Mouse (Mus musculus): ENCODE results near the gene Srpx2. TPM values are rescaled to one million over a fixed set of nuclear protein-coding genes. Genes with fewer than 3 reads are reported as not detected.

Srpx2 gene
- polyA plus RNA-seq, 1 experiment from 2014 or later: 5.1 TPM

DNA sequence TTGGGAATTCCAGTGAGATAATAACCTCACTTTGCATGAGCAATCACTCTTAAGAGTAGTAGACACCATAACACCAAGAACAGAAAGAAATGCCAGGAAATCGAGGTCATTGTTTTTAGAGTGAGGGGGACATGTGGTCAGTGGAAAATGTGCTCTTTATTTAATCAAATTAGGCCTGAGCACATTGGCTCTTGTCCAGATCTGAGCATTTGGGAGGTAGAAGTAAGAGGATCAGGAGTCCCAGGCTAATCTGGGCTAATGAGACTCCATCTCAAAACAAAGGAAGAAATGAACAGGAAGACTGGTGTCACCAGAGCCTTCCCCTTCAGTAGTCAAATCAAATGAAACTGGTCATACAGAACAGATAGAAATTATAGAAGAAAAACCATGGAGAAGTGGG lies 31.3 kb downstream of the Srpx2 start:
- Histone ChIP-seq H3K4me1 (replicated peaks; ENCODE audit: control insufficient read depth, insufficient read depth, low read length) (no peaks in the 10 kb centered on the region), H3K4me2 (replicated peaks; ENCODE audit: low read depth) (no peak overlapping the region), H3K9ac (ENCODE audit: low read depth, low read length) (no peak overlapping the region), H3K27ac (ENCODE audit: low read depth, low read length) (no peak overlapping the region), H3K27me3 (replicated peaks; ENCODE audit: control insufficient read depth, insufficient read depth, low read length) (no peaks in the 10 kb centered on the region), H3K36me3 (ENCODE audit: control insufficient read depth, insufficient read depth) (no peaks in the 10 kb centered on the region), H3K9me3 (ENCODE audit: control insufficient read depth) (no peaks in the 10 kb centered on the region), H3K4me3 (ENCODE audit: low read depth, low read length) (no peak overlapping the region)
- TF ChIP-seq CTCF (IDR thresholded peaks at IDR 0.05; ENCODE audit: low read depth): no peak
- WGBS: 64% methylated on average over 1 of the region's 1 CpGs
- no peak for ATAC-seq

DNA sequence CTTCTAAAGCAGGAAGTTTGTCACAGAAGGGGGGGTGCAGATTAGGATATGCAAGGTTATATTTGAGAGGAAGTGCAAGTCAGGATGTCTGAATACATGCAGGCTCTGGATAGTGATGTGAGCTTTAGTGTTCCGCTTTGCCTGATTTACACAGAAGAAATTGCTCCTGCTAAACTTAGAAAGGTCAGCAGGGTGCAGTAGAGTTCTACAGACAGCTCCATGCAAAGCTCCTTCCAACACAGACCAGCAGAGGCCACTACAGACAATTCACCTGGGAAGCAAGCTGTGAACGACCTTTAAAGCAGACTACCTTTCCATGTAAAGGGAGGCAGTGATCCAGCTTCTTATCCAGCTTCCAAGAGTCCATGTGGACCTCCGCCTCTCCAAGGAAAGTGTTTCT lies 39.2 kb downstream of the Srpx2 start:
- WGBS: 38% methylated on average over 3 of the region's 3 CpGs
- peak; percentile 95 for TF ChIP-seq CTCF (IDR thresholded peaks at IDR 0.05; ENCODE audit: low read depth)

GRCm38 (mm10) chrX:133954661-133955060 lies 46.4 kb downstream of the Srpx2 start:
- WGBS: 60% methylated on average over 7 of the region's 7 CpGs
- H3K4me1 ChIP-seq (replicated peaks; ENCODE audit: control insufficient read depth, insufficient read depth, low read length): no peaks in the 10 kb centered on the region
- no peak overlapping the region for H3K27ac ChIP-seq (ENCODE audit: low read depth, low read length)
- no peak for ATAC-seq
- no peaks in the 10 kb centered on the region for H3K36me3 ChIP-seq (ENCODE audit: control insufficient read depth, insufficient read depth)
- H3K9ac ChIP-seq (ENCODE audit: low read depth, low read length): no peak overlapping the region
- no peaks in the 10 kb centered on the region for H3K9me3 ChIP-seq (ENCODE audit: control insufficient read depth)
- no peaks in the 10 kb centered on the region for H3K27me3 ChIP-seq (replicated peaks; ENCODE audit: control insufficient read depth, insufficient read depth, low read length)
- H3K4me3 ChIP-seq (ENCODE audit: low read depth, low read length): no peak overlapping the region
- no peak for TF ChIP-seq CTCF (IDR thresholded peaks at IDR 0.05; ENCODE audit: low read depth)
- no peak overlapping the region for H3K4me2 ChIP-seq (replicated peaks; ENCODE audit: low read depth)

More for the DNA sequence above, 39.2 kb downstream of the Srpx2 start:
- ATAC-seq: no peak
- Histone ChIP-seq H3K27ac (ENCODE audit: low read depth, low read length) (no peak overlapping the region), H3K27me3 (replicated peaks; ENCODE audit: control insufficient read depth, insufficient read depth, low read length) (no peaks in the 10 kb centered on the region), H3K4me1 (replicated peaks; ENCODE audit: control insufficient read depth, insufficient read depth, low read length) (no peaks in the 10 kb centered on the region), H3K4me2 (replicated peaks; ENCODE audit: low read depth) (no peak overlapping the region), H3K4me3 (ENCODE audit: low read depth, low read length) (no peak overlapping the region), H3K9me3 (ENCODE audit: control insufficient read depth) (no peaks in the 10 kb centered on the region), H3K36me3 (ENCODE audit: control insufficient read depth, insufficient read depth) (no peaks in the 10 kb centered on the region), H3K9ac (ENCODE audit: low read depth, low read length) (no peak overlapping the region)

DNA sequence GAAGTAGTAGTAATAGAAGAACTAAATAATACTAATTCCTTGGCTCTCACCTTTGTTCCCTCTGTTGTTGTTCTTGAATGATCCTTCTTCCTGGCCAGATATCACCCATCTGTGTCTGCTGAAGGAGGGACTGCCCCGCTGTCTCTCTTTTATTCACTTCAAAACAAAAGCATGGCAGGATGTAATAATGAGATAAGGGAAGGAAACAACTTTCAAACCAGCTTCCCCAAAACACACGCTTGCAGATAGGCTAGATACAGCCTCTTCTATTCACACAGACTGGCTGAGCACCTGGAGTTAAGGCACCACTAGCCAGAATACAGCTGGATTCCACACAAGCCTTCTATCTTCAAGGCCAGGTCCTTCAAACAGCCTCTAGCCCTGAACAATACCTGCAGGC lies 52.4 kb downstream of the Srpx2 start:
- Histone ChIP-seq H3K27ac (ENCODE audit: low read depth, low read length) (no peak overlapping the region), H3K4me1 (replicated peaks; ENCODE audit: control insufficient read depth, insufficient read depth, low read length) (no peaks in the 10 kb centered on the region), H3K4me3 (ENCODE audit: low read depth, low read length) (no peak overlapping the region), H3K9me3 (ENCODE audit: control insufficient read depth) (no peaks in the 10 kb centered on the region), H3K36me3 (ENCODE audit: control insufficient read depth, insufficient read depth) (no peaks in the 10 kb centered on the region), H3K9ac (ENCODE audit: low read depth, low read length) (no peak overlapping the region), H3K4me2 (replicated peaks; ENCODE audit: low read depth) (no peak overlapping the region), H3K27me3 (replicated peaks; ENCODE audit: control insufficient read depth, insufficient read depth, low read length) (no peaks in the 10 kb centered on the region)
- no peak for ATAC-seq
- 53% methylated on average over 2 of the region's 2 CpGs for WGBS
- TF ChIP-seq CTCF (IDR thresholded peaks at IDR 0.05; ENCODE audit: low read depth): no peak

DNA sequence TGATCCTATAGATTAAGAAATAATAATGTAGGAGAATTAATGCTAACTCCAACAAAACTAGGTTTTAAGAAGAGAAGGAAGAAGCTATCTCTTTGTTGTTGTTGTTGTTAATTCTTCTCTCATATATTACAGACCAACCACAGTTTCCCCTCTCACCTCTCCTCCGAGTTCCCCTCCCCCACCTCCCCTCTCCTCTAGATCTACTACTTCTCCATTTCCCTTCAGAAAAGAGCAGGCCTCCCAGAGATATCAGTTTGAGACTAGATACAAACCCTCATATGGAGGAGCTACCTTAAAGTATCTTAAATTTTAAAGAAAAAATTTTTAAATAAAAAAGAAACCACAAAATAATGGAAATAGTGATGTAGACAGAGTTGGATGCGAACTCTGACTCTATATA lies 56.4 kb downstream of the Srpx2 start:
- H3K27ac ChIP-seq (ENCODE audit: low read depth, low read length): no peak overlapping the region
- H3K27me3 ChIP-seq (replicated peaks; ENCODE audit: control insufficient read depth, insufficient read depth, low read length): no peaks in the 10 kb centered on the region
- no peak for ATAC-seq
- no peak overlapping the region for H3K4me3 ChIP-seq (ENCODE audit: low read depth, low read length)
- H3K9ac ChIP-seq (ENCODE audit: low read depth, low read length): no peak overlapping the region
- no peaks in the 10 kb centered on the region for H3K36me3 ChIP-seq (ENCODE audit: control insufficient read depth, insufficient read depth)
- no peak for TF ChIP-seq CTCF (IDR thresholded peaks at IDR 0.05; ENCODE audit: low read depth)
- no peak overlapping the region for H3K4me2 ChIP-seq (replicated peaks; ENCODE audit: low read depth)
- WGBS: 87% methylated on average over 2 of the region's 2 CpGs
- no peaks in the 10 kb centered on the region for H3K9me3 ChIP-seq (ENCODE audit: control insufficient read depth)
- H3K4me1 ChIP-seq (replicated peaks; ENCODE audit: control insufficient read depth, insufficient read depth, low read length): no peaks in the 10 kb centered on the region

GRCm38 (mm10) chrX:133981231-133982002 lies 73.2 kb downstream of the Srpx2 start, which contains the start of gene Sytl4:
Gene Sytl4 (minus strand): TSS chrX:133981812.
- Histone ChIP-seq H3K27me3 (replicated peaks; ENCODE audit: control insufficient read depth, insufficient read depth, low read length) (no peaks in the 10 kb centered on the region), H3K9me3 (ENCODE audit: control insufficient read depth) (no peaks in the 10 kb centered on the region), H3K9ac (ENCODE audit: low read depth, low read length) (peak within 1 kb of the TSS; percentile 7; the same call in 1 of the 2 replicates), H3K4me2 (replicated peaks; ENCODE audit: low read depth) (peak within 1 kb of the TSS; percentile 75), H3K27ac (ENCODE audit: low read depth, low read length) (no peak within 1 kb of the TSS), H3K36me3 (ENCODE audit: control insufficient read depth, insufficient read depth) (no peaks in the 10 kb centered on the region), H3K4me1 (replicated peaks; ENCODE audit: control insufficient read depth, insufficient read depth, low read length) (no peaks in the 10 kb centered on the region), H3K4me3 (ENCODE audit: low read depth, low read length) (peak within 1 kb of the TSS; percentile 49)
- TF ChIP-seq CTCF (IDR thresholded peaks at IDR 0.05; ENCODE audit: low read depth): no peak
- 0 out of 2 replicates have a peak, but pooled peaks have one; percentile 47 for ATAC-seq
- 21% methylated on average over 29 of the region's 29 CpGs for WGBS

Other genes with a start within 250 kb of the Srpx2 start
- gene Pcdh19, start 219.4 kb upstream of the Srpx2 start, polyA plus RNA-seq (2015; fragmentation: Nextera tagmentation; extraction: Ambion mirVana): 1.3 and 1.7 TPM in 2 replicates
- 0.10 and 0.14 TPM in 2 replicates for gene Tnmd, start 57.4 kb upstream of the Srpx2 start, polyA plus RNA-seq (2015; fragmentation: Nextera tagmentation; extraction: Ambion mirVana)
- gene Tspan6, start 10.0 kb upstream of the Srpx2 start, polyA plus RNA-seq (2015; fragmentation: Nextera tagmentation; extraction: Ambion mirVana): 35.8 and 38.2 TPM in 2 replicates
- 0.68 and 0.83 TPM in 2 replicates for gene Sytl4, start 73.4 kb downstream of the Srpx2 start, polyA plus RNA-seq (2015; fragmentation: Nextera tagmentation; extraction: Ambion mirVana)
- 11.3 and 11.6 TPM in 2 replicates for gene Cstf2, start 150.8 kb downstream of the Srpx2 start, polyA plus RNA-seq (2015; fragmentation: Nextera tagmentation; extraction: Ambion mirVana)